Mouse (Mus musculus) lung, embryonic 15.5 days (tissue): Measurements from ENCODE around the gene Sema3a. TPM values are rescaled to one million over a fixed set of nuclear protein-coding genes. Genes with fewer than 3 reads are reported as not detected.

ENCODE experiments used
- ATAC-seq: fragments of 200-750 bp; cut with Nextera tagmentation; 2 replicates; pipeline ENCODE4 v1.8.0; 2017; ENCODE audit warnings: moderate number of reproducible peaks, borderline replicate concordance; ENCODE audit not compliant: low FRiP score, low TSS enrichment; ENCODE audit errors: extremely low read depth
- H3K27ac ChIP-seq: fragments of 300-500 bp; sonication (generic); 2 replicates; pipeline ENCODE4 v1.5.1; 2015; ENCODE audit warnings: moderate library complexity, mild to moderate bottlenecking, inconsistent platforms
- H3K27me3 ChIP-seq: fragments of 300-500 bp; sonication (generic); 2 replicates; pipeline ENCODE4 v1.6.1; 2015; ENCODE audit warnings: inconsistent platforms
- H3K36me3 ChIP-seq: fragments of 300-500 bp; sonication (generic); 2 replicates; pipeline ENCODE4 v1.6.1; 2015; ENCODE audit warnings: inconsistent platforms
- H3K4me1 ChIP-seq: fragments of 300-500 bp; sonication (generic); 2 replicates; pipeline ENCODE4 v1.6.1; 2015; ENCODE audit warnings: inconsistent platforms
- H3K4me2 ChIP-seq: fragments of 300-500 bp; sonication (generic); 2 replicates; pipeline ENCODE4 v1.6.1; 2015; ENCODE audit warnings: inconsistent platforms, mild to moderate bottlenecking, moderate library complexity
- H3K4me3 ChIP-seq: fragments of 300-500 bp; sonication (generic); 2 replicates; pipeline ENCODE4 v1.5.1; 2015; ENCODE audit warnings: mild to moderate bottlenecking, inconsistent platforms
- H3K9ac ChIP-seq: fragments of 300-500 bp; sonication (generic); 2 replicates; pipeline ENCODE4 v1.6.1; 2015; ENCODE audit warnings: inconsistent platforms
- H3K9me3 ChIP-seq: fragments of 300-500 bp; sonication (generic); 2 replicates; pipeline ENCODE4 v1.6.1; 2016; ENCODE audit warnings: inconsistent platforms
- WGBS: fragments of 180-500 bp; shearing (Covaris S2); methylation state at CpG from one replicate; pipeline ENCODE4 v1.1.7; 2015; 5-methylcytosine and 5-hydroxymethylcytosine counted together
- polyA plus RNA-seq: library from polyadenylated mRNA; unstranded; fragments of >200 nt; fragmentation: Nextera tagmentation; extraction: Ambion mirVana; gene quantifications from 2 replicates; pipeline ENCODE4 v1.2.1, GENCODE M21; 2015

Sema3a gene
- polyA plus RNA-seq, 1 experiment from 2014 or later, result 26.8 TPM

- no peaks in the 10 kb centered on the region for H3K9me3 ChIP-seq
- H3K4me2 ChIP-seq, result no peak overlapping the region
- 73% methylated on average over 4 of the region's 4 CpGs for WGBS
- no peak overlapping the region for H3K4me3 ChIP-seq
- no peak for ATAC-seq
- no peaks in the 10 kb centered on the region for H3K27me3 ChIP-seq
- no peak overlapping the region for H3K9ac ChIP-seq
- H3K36me3 ChIP-seq, result no peaks in the 10 kb centered on the region
- H3K4me1 ChIP-seq, result 0 out of 2 replicates have a peak, but pooled peaks cover 2% of the 10 kb centered on the region
- no peak overlapping the region for H3K27ac ChIP-seq
Observed at GRCm38 (mm10) chr5:13384714-13385113, 259.5 kb downstream of the Sema3a start.

- Histone ChIP-seq H3K27me3 (no peaks in the 10 kb centered on the region), H3K9ac (no peak overlapping the region), H3K27ac (no peak overlapping the region), H3K4me1 (0 out of 2 replicates have a peak, but pooled peaks cover 2% of the 10 kb centered on the region), H3K9me3 (no peaks in the 10 kb centered on the region), H3K36me3 (no peaks in the 10 kb centered on the region), H3K4me2 (no peak overlapping the region), H3K4me3 (no peak overlapping the region)
- 78% methylated on average over 3 of the region's 3 CpGs for WGBS
- ATAC-seq, result no peak
Observed at GRCm38 (mm10) chr5:13386603-13387002, 261.4 kb downstream of the Sema3a start.

- H3K4me1 ChIP-seq, result 0 out of 2 replicates have a peak, but pooled peaks cover 2% of the 10 kb centered on the region
- H3K4me3 ChIP-seq, result no peak overlapping the region
- no peak overlapping the region for H3K4me2 ChIP-seq
- H3K27me3 ChIP-seq, result no peaks in the 10 kb centered on the region
- H3K9me3 ChIP-seq, result no peaks in the 10 kb centered on the region
- no peak overlapping the region for H3K27ac ChIP-seq
- no peak overlapping the region for H3K9ac ChIP-seq
- ATAC-seq, result no peak
- WGBS, result 69% methylated on average over 3 of the region's 3 CpGs
- H3K36me3 ChIP-seq, result no peaks in the 10 kb centered on the region
Observed at GRCm38 (mm10) chr5:13387679-13388078, 262.5 kb downstream of the Sema3a start.

- Histone ChIP-seq H3K9me3 (no peaks in the 10 kb centered on the region), H3K27ac (no peak overlapping the region), H3K27me3 (no peaks in the 10 kb centered on the region), H3K4me1 (0 out of 2 replicates have a peak, but pooled peaks cover 2% of the 10 kb centered on the region), H3K9ac (no peak overlapping the region), H3K4me3 (no peak overlapping the region), H3K36me3 (no peaks in the 10 kb centered on the region), H3K4me2 (no peak overlapping the region)
- no peak for ATAC-seq
- WGBS, result 87% methylated on average over 3 of the region's 3 CpGs
Observed at GRCm38 (mm10) chr5:13389995-13390394, 264.8 kb downstream of the Sema3a start.

- H3K9me3 ChIP-seq, result no peaks in the 10 kb centered on the region
- H3K27me3 ChIP-seq, result no peaks in the 10 kb centered on the region
- no peak overlapping the region for H3K9ac ChIP-seq
- no peak overlapping the region for H3K4me3 ChIP-seq
- no peaks in the 10 kb centered on the region for H3K36me3 ChIP-seq
- ATAC-seq, result peak; percentile 42; the same call in 1 of the 2 replicates
- no peak overlapping the region for H3K4me2 ChIP-seq
- 20% methylated on average over 1 of the region's 1 CpGs for WGBS
- H3K4me1 ChIP-seq, result peaks cover 3% of the 10 kb centered on the region; the same call in 1 of the 2 replicates
- H3K27ac ChIP-seq, result no peak overlapping the region
Observed at GRCm38 (mm10) chr5:13405432-13405831, 280.2 kb downstream of the Sema3a start.

- Histone ChIP-seq H3K27ac (no peak overlapping the region), H3K9me3 (no peaks in the 10 kb centered on the region), H3K36me3 (no peaks in the 10 kb centered on the region), H3K4me2 (no peak overlapping the region), H3K4me3 (no peak overlapping the region), H3K4me1 (peaks cover 3% of the 10 kb centered on the region; the same call in 1 of the 2 replicates), H3K9ac (no peak overlapping the region), H3K27me3 (no peaks in the 10 kb centered on the region)
- ATAC-seq, result peak; percentile 59; the same call in 1 of the 2 replicates
- 36% methylated on average over 2 of the region's 2 CpGs for WGBS
Observed at GRCm38 (mm10) chr5:13406131-13406530, 280.9 kb downstream of the Sema3a start.

- WGBS, result 70% methylated on average over 2 of the region's 2 CpGs
- Histone ChIP-seq H3K27ac (no peak overlapping the region), H3K4me1 (peaks cover 3% of the 10 kb centered on the region; the same call in 1 of the 2 replicates), H3K36me3 (no peaks in the 10 kb centered on the region), H3K27me3 (no peaks in the 10 kb centered on the region), H3K4me2 (no peak overlapping the region), H3K9ac (no peak overlapping the region), H3K9me3 (no peaks in the 10 kb centered on the region), H3K4me3 (no peak overlapping the region)
- ATAC-seq, result no peak
Observed at GRCm38 (mm10) chr5:13411920-13412319, 286.7 kb downstream of the Sema3a start.

- H3K36me3 ChIP-seq, result no peaks in the 10 kb centered on the region
- H3K9ac ChIP-seq, result no peak overlapping the region
- H3K9me3 ChIP-seq, result no peaks in the 10 kb centered on the region
- H3K27me3 ChIP-seq, result no peaks in the 10 kb centered on the region
- H3K4me3 ChIP-seq, result no peak overlapping the region
- H3K27ac ChIP-seq, result no peak overlapping the region
- no peak for ATAC-seq
- WGBS, result 90% methylated on average over 2 of the region's 2 CpGs
- no peak overlapping the region for H3K4me2 ChIP-seq
- H3K4me1 ChIP-seq, result no peaks in the 10 kb centered on the region
Observed at GRCm38 (mm10) chr5:13413915-13414525, 288.8 kb downstream of the Sema3a start.

- Histone ChIP-seq H3K4me2 (no peak overlapping the region), H3K4me1 (0 out of 2 replicates have a peak, but pooled peaks cover 2% of the 10 kb centered on the region), H3K36me3 (no peaks in the 10 kb centered on the region), H3K4me3 (no peak overlapping the region), H3K27ac (no peak overlapping the region), H3K27me3 (no peaks in the 10 kb centered on the region), H3K9ac (no peak overlapping the region), H3K9me3 (no peaks in the 10 kb centered on the region)
- 81% methylated on average over 3 of the region's 3 CpGs for WGBS
- ATAC-seq, result no peak
Observed at GRCm38 (mm10) chr5:13416960-13417710, 291.9 kb downstream of the Sema3a start.

- no peak overlapping the region for H3K27ac ChIP-seq
- no peak overlapping the region for H3K4me2 ChIP-seq
- no peak for ATAC-seq
- H3K4me1 ChIP-seq, result 0 out of 2 replicates have a peak, but pooled peaks cover 2% of the 10 kb centered on the region
- H3K9ac ChIP-seq, result no peak overlapping the region
- 59% methylated on average over 5 of the region's 5 CpGs for whole genome bisulfite sequencing
- peaks cover 5% of the 10 kb centered on the region; the same call in 1 of the 2 replicates for H3K36me3 ChIP-seq
- H3K9me3 ChIP-seq, result no peaks in the 10 kb centered on the region
- H3K4me3 ChIP-seq, result no peak overlapping the region
- no peaks in the 10 kb centered on the region for H3K27me3 ChIP-seq
Observed at GRCm38 (mm10) chr5:13421276-13421925, 296.2 kb downstream of the Sema3a start.

GRCm38 (mm10) chr5:13428702-13429101, 303.5 kb downstream of the Sema3a start:
- 36% methylated on average over 1 of the region's 1 CpGs for WGBS
- Histone ChIP-seq H3K27me3 (no peaks in the 10 kb centered on the region), H3K9me3 (no peaks in the 10 kb centered on the region), H3K4me3 (no peak overlapping the region), H3K9ac (no peak overlapping the region), H3K36me3 (peaks cover 5% of the 10 kb centered on the region; the same call in 1 of the 2 replicates), H3K4me2 (no peak overlapping the region), H3K4me1 (0 out of 2 replicates have a peak, but pooled peaks cover 3% of the 10 kb centered on the region), H3K27ac (no peak overlapping the region)
- ATAC-seq, result peak; percentile 64; the same call in 1 of the 2 replicates
